Mouse (Mus musculus) kidney, adult 2 months (tissue): Measurements from ENCODE around the gene Ak8. TPM values are rescaled to one million over a fixed set of nuclear protein-coding genes. Genes with fewer than 3 reads are reported as not detected.

ENCODE experiments used
- DNase-seq: peaks from one replicate; pipeline ENCODE4 v3.0.0; 2021
- H3K27ac ChIP-seq: fragments of 200-500 bp; 2 replicates; pipeline ENCODE4 v1.5.1; 2012; ENCODE audit warnings: low read depth, low read length, control low read depth, inconsistent platforms; ENCODE audit not compliant: insufficient read depth
- H3K27me3 ChIP-seq: fragments of 200-500 bp; replicated peaks from 2 replicates; pipeline ENCODE4 v1.6.1; 2012; ENCODE audit warnings: mild to moderate bottlenecking, moderate library complexity, low read length, inconsistent platforms; ENCODE audit not compliant: control insufficient read depth, insufficient read depth
- H3K36me3 ChIP-seq: fragments of 200-500 bp; 2 replicates; pipeline ENCODE4 v1.6.1; 2012; ENCODE audit warnings: mild to moderate bottlenecking, moderate library complexity, low read length, inconsistent platforms; ENCODE audit not compliant: control insufficient read depth, insufficient read depth
- H3K4me1 ChIP-seq: fragments of 200-500 bp; 2 replicates; pipeline ENCODE4 v1.6.1; 2011; ENCODE audit warnings: low read length; ENCODE audit not compliant: control insufficient read depth, insufficient read depth
- H3K4me3 ChIP-seq: fragments of 200-500 bp; 2 replicates; pipeline ENCODE4 v1.5.1; 2011; ENCODE audit warnings: mild to moderate bottlenecking, low read depth, low read length, control low read depth; ENCODE audit not compliant: insufficient read depth
- CTCF ChIP-seq: fragments of 200-500 bp; conservative IDR thresholded peaks from 2 replicates; pipeline ENCODE4 v1.5.1; 2011; ENCODE audit warnings: low read depth, mild to moderate bottlenecking, control low read depth, low read length, moderate library complexity, mixed read lengths; ENCODE audit not compliant: insufficient read depth, insufficient read length
- POLR2A ChIP-seq: fragments of 200-500 bp; IDR thresholded peaks from one replicate; pipeline ENCODE4 v1.6.1; 2011; ENCODE audit warnings: low read depth, low read length, control low read depth
- WGBS: fragments of 180-500 bp; shearing (Covaris S2); methylation state at CpG from one replicate; pipeline ENCODE4 v1.1.7; 2018; 5-methylcytosine and 5-hydroxymethylcytosine counted together
- polyA plus RNA-seq: library from polyadenylated mRNA; depleted of rRNA; stranded (reverse); fragments of >200 nt; gene quantifications from 2 replicates; pipeline ENCODE4 v1.2.3, GENCODE M21; 2012

Gene Ak8
- polyA plus RNA-seq, 1 experiment = 0.36 TPM

DNA sequence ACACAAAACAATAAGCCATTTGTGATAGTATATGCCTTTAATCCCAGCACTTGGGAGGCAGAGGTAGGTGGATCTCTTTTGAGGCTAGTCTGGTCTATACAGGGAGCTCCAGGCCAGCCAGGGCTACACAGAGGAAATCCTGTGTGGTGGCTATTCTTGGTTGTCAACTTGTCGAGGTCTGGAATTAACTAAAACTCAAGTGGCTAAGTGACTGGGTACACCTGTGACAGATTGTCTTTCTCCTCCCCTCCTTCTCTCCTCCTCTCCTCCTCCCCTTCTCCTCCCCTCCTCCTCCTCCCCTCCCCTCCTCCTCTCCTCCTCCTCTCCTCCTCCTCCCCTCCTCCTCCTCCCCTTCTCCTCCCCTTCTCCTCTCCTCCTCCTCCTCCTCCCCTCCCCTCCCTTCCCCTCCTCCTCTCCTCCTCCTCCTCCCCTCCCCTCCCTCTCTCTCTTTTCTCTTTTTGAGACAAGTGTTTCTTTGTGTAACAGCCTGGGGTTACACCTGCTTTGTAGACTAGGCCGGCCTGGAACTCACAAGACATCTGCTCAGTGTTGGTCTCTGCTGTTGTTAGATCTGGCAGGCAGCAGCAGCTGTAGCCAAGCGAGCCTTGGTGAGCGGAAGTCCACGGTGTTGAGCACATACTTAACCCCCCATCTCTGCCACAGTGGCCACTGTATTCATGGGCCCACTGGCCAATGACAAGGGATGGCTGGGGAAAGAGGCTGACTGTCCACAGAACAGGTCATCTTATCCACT lies 110.5 kb downstream of the Ak8 start:
- TF ChIP-seq POLR2A = no peak
- no peak for TF ChIP-seq CTCF
- WGBS = 63% methylated on average over 5 of the region's 5 CpGs

DNA sequence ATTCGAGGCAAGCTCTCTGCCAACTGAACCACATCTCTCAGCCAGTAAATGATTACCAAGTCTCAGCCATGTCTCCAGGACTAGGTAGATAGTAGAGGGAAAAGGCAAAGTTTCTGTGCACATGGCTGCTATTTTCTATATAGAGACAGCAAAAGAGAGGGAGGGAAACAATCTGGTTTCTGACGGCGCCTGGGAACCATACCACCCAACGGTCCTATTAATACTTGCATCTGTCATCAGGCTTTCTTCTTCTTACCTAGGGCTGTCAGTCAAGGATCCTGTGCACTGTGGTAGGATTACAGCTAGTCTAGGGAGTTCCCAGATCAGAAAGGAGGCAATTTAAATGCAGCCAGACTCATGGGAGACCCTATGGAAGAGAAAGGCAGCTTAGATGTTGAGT lies 118.9 kb downstream of the Ak8 start:
- no peaks in the 10 kb centered on the region for H3K4me1 ChIP-seq
- no peak overlapping the region for H3K27ac ChIP-seq
- no peak for TF ChIP-seq CTCF
- TF ChIP-seq POLR2A = no peak
- no peaks in the 10 kb centered on the region for H3K27me3 ChIP-seq
- DNase-seq = peak; percentile 47
- H3K4me3 ChIP-seq = no peak overlapping the region
- 55% methylated on average over 4 of the region's 4 CpGs for WGBS
- H3K36me3 ChIP-seq = no peaks in the 10 kb centered on the region

More for the DNA sequence above, 110.5 kb downstream of the Ak8 start:
- Histone ChIP-seq H3K4me1 (no peaks in the 10 kb centered on the region), H3K27me3 (no peaks in the 10 kb centered on the region), H3K27ac (no peak overlapping the region), H3K36me3 (no peaks in the 10 kb centered on the region), H3K4me3 (no peak overlapping the region)
- no peak for DNase-seq

DNA sequence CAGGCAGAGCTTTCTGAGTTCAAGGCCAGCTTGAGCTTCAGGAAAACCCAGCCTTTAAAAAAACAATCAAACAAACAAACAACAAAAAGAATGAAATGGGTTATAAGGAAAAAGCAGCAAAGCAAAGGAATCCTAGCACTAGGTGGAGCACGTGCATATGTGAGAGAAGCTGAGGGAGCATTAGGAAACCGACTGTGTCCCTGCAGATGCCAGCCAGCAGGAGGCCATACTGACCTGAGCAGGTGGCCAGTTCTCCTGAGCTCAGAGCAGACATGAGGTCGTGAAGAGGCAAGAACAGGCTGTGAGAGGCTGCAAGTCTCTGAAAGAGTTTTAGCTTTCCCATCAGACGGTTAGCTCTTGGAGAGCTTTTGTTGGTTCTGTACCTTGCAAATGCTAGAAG lies 129.3 kb downstream of the Ak8 start:
- WGBS = 26% methylated on average over 4 of the region's 4 CpGs
- Histone ChIP-seq H3K27me3 (no peaks in the 10 kb centered on the region), H3K27ac (no peak overlapping the region), H3K4me1 (no peaks in the 10 kb centered on the region), H3K36me3 (peaks cover 3% of the 10 kb centered on the region), H3K4me3 (no peak overlapping the region)
- no peak for TF ChIP-seq POLR2A
- peak; percentile 70 for TF ChIP-seq CTCF
- DNase-seq = peak; percentile 39

DNA sequence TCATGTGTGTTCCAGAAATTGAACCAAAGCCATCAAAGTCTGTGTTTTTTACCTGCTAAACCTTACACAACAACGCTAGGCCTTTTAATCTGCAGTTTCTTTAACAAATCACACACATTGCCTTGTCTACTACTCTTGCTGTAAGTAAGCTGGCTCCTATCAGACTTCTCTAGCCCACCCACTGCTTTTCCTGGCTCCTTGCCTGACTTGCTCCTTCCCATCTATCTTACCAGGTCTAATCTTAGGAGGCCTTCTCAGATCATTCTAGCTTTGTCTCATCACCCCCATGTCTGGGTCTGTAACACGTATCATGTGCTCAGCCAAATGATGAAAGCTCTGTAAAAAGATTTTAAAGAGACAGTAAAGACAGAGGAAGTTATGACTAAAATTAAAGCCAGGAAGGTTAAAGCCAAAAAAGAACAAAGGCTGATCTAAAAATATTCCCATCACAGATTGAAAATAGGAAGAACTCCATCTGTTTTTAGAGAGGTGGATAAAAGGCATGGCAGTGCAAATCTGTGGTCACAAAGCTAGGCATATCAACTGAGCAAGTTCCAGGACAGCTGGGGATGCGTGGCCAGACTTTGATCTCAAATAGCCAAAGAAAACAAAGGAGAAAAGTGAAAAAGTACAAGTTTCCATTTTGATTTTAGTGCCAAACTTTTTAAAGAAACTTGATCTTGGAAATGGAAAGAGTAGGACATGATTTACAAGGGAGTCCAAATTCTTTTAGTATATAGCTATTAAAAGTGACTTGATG lies 136.4 kb downstream of the Ak8 start:
- H3K27ac ChIP-seq = no peak overlapping the region
- DNase-seq = no peak
- no peak for TF ChIP-seq CTCF
- no peak for TF ChIP-seq POLR2A
- peaks cover 3% of the 10 kb centered on the region; the same call in 1 of the 2 replicates for H3K36me3 ChIP-seq
- no peaks in the 10 kb centered on the region for H3K27me3 ChIP-seq
- WGBS = 45% methylated on average over 3 of the region's 3 CpGs
- H3K4me1 ChIP-seq = peaks cover 6% of the 10 kb centered on the region; the same call in 1 of the 2 replicates
- H3K4me3 ChIP-seq = no peak overlapping the region

DNA sequence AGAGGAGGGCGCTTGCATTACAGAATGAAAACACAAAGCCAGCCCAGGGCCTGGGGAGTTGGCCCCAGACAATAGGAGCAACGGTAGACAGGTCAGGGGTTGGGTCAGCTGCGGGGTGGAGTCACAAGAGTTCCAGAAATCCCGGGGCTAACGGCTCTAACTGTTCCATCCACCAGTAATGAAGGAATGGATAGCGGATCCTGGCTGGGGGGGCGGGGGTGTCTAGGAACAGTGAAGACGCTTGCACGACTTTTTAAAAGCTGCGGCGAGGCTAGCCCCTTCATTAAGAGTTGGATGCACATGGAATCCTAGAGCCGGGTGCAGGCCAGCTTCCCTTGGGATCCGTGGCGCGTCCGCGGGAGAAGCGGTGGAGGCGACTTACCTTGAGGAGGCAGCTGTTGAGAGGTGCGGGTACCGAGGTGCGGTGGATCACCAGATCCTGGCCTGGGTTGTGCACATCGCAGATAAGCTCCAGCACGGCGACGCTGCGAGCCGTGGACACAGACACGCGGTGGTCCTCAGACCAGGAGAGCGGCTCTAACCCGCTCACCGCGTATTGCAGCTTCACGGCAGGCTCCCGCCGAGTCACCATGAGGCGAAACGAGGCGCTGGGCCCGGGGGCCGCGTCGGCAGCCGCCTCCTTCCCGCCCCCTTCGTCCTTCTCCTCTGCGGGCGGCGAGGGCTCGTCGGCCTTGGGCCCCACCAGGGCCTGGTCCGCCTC lies 139.7 kb downstream of the Ak8 start:
- Histone ChIP-seq H3K27ac (0 out of 2 replicates have a peak overlapping the region, but pooled peaks have one; percentile 21), H3K4me3 (peak overlapping the region; percentile 98), H3K27me3 (no peaks in the 10 kb centered on the region), H3K36me3 (no peaks in the 10 kb centered on the region), H3K4me1 (peaks cover 6% of the 10 kb centered on the region; the same call in 1 of the 2 replicates)
- no peak for TF ChIP-seq POLR2A
- no peak for TF ChIP-seq CTCF
- peak; percentile 19 for DNase-seq
- under 1% methylated on average over 53 of the region's 53 CpGs for WGBS

DNA sequence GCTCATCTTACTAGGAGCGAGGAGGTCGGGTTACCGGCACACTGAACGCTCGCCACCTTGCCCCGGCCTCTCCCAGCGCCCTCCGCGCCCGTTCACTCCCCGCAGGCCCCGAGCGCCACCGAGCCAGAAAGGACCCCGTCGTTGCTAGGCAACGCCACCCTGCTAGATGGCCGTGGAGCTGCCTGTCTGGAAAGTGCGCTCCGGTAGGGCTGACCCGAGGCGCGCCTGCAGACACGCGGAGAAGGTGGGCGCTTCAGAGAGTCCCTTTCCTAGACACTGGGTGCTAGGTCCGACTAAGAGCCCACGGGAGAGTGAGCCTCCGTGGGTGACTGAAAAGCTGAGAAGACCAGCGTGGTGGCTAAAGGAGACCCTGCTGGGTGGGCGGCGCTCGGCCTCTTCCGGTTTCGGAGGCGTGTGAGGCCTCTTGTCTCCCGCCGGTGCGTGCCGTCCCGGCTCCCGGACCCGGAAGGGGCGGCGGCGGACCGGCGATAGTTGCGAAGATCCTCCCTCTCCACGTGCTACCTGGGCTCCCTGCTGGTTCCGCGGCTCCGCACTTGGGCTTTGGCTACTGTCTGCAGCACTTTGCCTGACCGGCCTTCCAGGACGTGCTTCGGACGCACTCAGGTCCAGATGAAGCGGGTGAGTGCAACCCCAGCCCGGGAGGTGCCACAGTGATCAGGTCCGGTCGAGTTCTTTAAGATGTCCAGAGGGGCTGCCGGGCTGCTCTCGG lies 140.4 kb downstream of the Ak8 start, which contains the start of the genes Gtf3c4 and Ddx31:
Gtf3c4 (minus strand) TSS at position 139 of the 730 bp plus-strand sequence.
Ddx31 (plus strand) TSS at position 185 of the 730 bp plus-strand sequence.
- Histone ChIP-seq H3K27me3 (no peaks in the 10 kb centered on the region), H3K27ac (peak within 1 kb of the TSS; percentile 97), H3K36me3 (no peaks in the 10 kb centered on the region; the same call in 1 of the 2 replicates), H3K4me1 (peaks cover 6% of the 10 kb centered on the region; the same call in 1 of the 2 replicates), H3K4me3 (peak within 1 kb of the TSS; percentile 98)
- DNase-seq = peak; percentile 96
- TF ChIP-seq CTCF = no peak
- no peak for TF ChIP-seq POLR2A
- WGBS = under 1% methylated on average over 63 of the region's 63 CpGs
